Mouse (Mus musculus) spleen, adult 2 months (tissue): Measurements from ENCODE around the gene Gm38392. TPM values are rescaled to one million over a fixed set of nuclear protein-coding genes. Genes with fewer than 3 reads are reported as not detected.
"Not testable (repeated sequence)": the region's sequence is repeated elsewhere in the genome, so short reads cannot be mapped to it uniquely, and the experiment has no call there.

Source experiments
- DNase-seq, 2 experiments: peaks; one replicate each; pipeline versions ENCODE4 v3.0.0 to v3.0.0-alpha.2; 2012 to 2021; ENCODE audit warnings: low spot score in 2 of 2, low read depth in 1 of 2
- H3K27ac ChIP-seq: fragments of 200-500 bp; 2 replicates; pipeline ENCODE4 v1.5.1; 2012; ENCODE audit warnings: low read length, inconsistent platforms; ENCODE audit not compliant: insufficient read depth
- H3K27me3 ChIP-seq: fragments of 200-500 bp; 2 replicates; pipeline ENCODE4 v1.6.1; 2012; ENCODE audit warnings: mild to moderate bottlenecking, moderate library complexity, low read length, inconsistent platforms; ENCODE audit not compliant: control insufficient read depth, insufficient read depth
- H3K36me3 ChIP-seq: fragments of 200-500 bp; 2 replicates; pipeline ENCODE4 v1.6.1; 2012; ENCODE audit warnings: mild to moderate bottlenecking, low read length, inconsistent platforms; ENCODE audit not compliant: control insufficient read depth, insufficient read depth
- H3K4me1 ChIP-seq: fragments of 200-500 bp; 2 replicates; pipeline ENCODE4 v1.6.1; 2011; ENCODE audit warnings: inconsistent platforms; ENCODE audit not compliant: control insufficient read depth, insufficient read depth, insufficient read length
- H3K4me3 ChIP-seq: fragments of 200-500 bp; 2 replicates; pipeline ENCODE4 v1.5.1; 2011; ENCODE audit warnings: mild to moderate bottlenecking, inconsistent platforms; ENCODE audit not compliant: insufficient read depth, insufficient read length; ENCODE audit errors: extremely low read depth
- CTCF ChIP-seq: fragments of 200-500 bp; IDR thresholded peaks from 2 replicates; pipeline ENCODE4 v1.5.1; 2011; ENCODE audit warnings: mild to moderate bottlenecking, inconsistent platforms; ENCODE audit not compliant: insufficient read depth, insufficient read length, insufficient replicate concordance; ENCODE audit errors: extremely low read depth
- POLR2A ChIP-seq: fragments of 200-500 bp; IDR thresholded peaks from 2 replicates; pipeline ENCODE4 v1.6.1; 2011; ENCODE audit warnings: low read depth, low read length, inconsistent platforms
- WGBS: fragments of 180-500 bp; shearing (Covaris S2); methylation state at CpG from one replicate; pipeline ENCODE4 v1.1.7; 2018; 5-methylcytosine and 5-hydroxymethylcytosine counted together
- polyA plus RNA-seq: library from polyadenylated mRNA; depleted of rRNA; stranded (reverse); fragments of >200 nt; gene quantifications from 2 replicates; pipeline ENCODE4 v1.2.3, GENCODE M21; 2012

Gm38392 gene
- polyA plus RNA-seq, 1 experiment = not detected

DNA sequence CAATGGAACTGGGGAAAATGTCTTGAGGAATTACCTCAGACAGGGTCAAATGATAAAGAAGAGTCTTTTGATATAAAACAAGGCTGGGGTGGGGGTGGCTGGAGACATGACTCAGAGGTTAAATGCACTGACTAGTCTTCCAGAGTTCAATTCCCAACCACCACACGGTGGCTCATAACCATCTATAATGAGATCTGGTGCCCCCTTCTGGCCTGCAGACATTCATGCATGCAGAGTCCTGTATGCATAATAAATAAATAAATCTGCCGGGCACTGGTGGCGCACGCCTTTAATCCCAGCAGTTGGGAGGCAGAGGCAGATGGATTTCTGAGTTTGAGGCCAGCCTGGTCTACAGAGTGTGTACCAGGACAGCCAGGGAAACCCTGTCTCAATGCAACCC is 5.0 kb upstream of the Gm38392 start:
- DNase-seq = peak; percentile 11 to 12
- no peak for TF ChIP-seq POLR2A
- TF ChIP-seq CTCF = no peak
- H3K27ac ChIP-seq = no peak overlapping the region
- no peaks in the 10 kb centered on the region for H3K4me1 ChIP-seq
- no peaks in the 10 kb centered on the region for H3K27me3 ChIP-seq
- no peak overlapping the region for H3K4me3 ChIP-seq
- 54% methylated on average over 4 of the region's 4 CpGs for WGBS
- H3K36me3 ChIP-seq = no peaks in the 10 kb centered on the region; the same call in 1 of the 2 replicates

DNA sequence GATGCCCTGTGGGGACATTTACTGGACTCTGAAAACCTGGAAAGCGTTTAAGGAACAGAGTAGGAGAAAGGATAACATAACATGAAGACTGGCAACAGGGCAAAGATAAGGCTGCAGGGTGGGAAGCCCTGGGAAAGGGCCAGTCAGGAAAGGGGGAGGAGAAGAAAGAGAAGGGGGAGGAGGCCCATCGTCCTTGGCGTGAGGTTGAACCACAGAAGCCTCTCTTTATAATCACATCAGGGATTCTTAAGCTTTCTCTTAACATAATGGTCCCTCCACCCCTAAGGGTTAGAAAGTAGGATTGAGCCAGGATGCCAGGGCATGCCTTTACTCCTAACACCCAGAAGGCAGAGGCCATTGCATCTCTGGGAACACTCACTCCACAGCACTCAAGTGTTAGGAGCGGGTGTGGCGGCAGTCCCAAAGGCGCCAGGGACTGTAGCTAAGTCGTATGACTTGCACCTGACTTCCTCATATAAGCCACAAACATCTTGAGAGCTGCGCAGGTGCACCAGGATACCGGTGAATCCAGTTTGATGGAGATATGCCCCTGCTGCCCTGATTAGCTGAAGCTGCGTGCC is 1.2 kb upstream of the Gm38392 start:
- not testable (repeated sequence) for H3K27ac ChIP-seq, H3K36me3 ChIP-seq, H3K4me1 ChIP-seq, H3K4me3 ChIP-seq, DNase-seq, H3K27me3 ChIP-seq
- 81% methylated on average over 8 of the region's 10 CpGs for WGBS

DNA sequence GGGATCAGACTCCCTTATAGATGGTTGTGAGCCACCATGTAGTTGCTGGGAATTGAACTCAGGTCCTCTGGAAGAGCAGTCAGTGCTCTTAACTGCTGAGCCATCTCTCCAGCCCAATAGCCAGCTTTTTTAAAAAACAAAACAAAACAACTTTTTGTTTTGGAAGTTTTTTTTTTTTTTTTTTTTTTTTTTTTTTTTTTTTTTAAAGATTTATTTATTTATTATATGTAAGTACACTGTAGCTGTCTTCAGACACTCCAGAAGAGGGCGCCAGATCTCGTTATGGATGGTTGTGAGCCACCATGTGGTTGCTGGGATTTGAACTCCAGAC is 1.5 kb downstream of the Gm38392 start:
- not testable (repeated sequence) for H3K4me3 ChIP-seq, DNase-seq, H3K36me3 ChIP-seq, H3K4me1 ChIP-seq, H3K27me3 ChIP-seq, H3K27ac ChIP-seq
- 93% methylated on average over 2 of the region's 2 CpGs for WGBS

DNA sequence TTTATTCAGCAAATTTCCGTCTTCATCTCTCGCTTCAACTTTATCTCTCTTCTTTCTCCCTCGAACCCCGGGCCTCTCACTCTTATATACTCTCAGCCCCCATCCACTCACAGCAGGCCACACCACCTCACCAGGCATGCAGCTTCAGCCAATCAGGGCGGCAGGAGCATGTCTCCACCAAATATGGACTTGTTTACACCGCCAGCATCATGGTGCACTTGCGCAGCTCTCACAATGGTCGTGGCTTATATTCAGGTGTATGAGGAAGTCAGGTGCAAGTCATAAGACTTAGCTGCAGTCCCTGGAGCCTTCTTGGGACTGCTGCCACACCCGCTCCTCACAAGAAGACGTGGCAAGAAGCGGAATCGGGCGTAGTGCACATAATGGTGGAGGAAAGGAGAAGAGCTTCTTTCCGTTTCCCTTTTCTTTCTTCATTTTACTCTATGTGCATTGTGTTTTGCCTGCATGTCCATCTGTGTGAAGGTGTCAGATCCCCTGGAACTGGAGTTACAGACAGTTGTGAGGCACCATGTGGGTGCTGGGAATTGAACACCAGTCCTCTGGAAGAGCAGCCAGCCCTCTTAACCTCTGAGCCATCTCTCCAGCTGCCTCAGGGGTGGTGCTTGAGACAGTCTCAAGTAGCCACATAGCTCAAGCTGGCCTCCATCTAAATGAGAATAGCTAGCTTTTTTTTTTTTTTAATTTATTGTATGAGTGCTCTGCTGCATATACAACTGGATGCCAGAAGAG is 2.0 kb downstream of the Gm38392 start:
- H3K4me3 ChIP-seq, H3K36me3 ChIP-seq: not testable (repeated sequence)
- 92% methylated on average over 14 of the region's 14 CpGs for WGBS

DNA sequence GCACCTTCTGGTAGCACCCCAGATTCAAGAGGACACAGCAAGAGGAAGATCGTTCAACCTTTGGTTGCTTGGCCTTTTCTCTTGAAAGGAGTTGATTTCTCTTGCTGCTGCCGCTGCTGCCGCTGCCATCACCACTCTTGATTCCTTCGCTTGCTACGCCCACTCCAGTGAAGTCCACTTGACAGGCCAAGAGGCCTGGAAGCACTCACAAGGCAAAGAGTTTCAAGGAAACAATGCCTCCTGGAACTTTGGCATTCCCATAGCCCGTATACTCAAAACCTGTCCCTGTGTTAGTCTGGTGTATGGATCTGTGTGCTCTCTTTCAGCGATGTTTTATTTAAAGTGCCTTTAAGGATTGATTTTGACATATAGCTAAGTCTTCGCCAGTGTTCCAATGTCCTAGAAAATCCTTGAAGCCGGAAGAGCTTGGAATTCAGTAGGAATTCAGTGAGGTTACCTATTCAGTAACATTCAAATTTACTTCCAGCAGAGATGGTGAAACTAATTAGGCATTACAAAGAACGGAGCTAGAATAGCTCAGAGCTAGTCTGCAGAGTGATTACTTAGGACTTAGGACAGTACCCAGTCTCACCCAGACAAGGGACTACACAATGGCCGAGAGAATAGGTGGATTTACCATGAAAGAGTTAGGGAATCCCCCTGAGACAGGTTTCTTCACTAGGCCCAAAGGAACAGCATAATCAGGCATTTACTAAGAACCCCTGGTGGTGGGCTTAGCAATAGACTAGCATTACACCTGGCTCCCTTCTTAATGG is 5.7 kb downstream of the Gm38392 start:
- H3K27me3 ChIP-seq, H3K36me3 ChIP-seq, H3K27ac ChIP-seq, H3K4me3 ChIP-seq, DNase-seq, H3K4me1 ChIP-seq: not testable (repeated sequence)
- 87% methylated on average over 11 of the region's 11 CpGs for WGBS

More for the DNA sequence above, 2.0 kb downstream of the Gm38392 start:
- not testable (repeated sequence) for H3K4me1 ChIP-seq, DNase-seq, H3K27ac ChIP-seq, H3K27me3 ChIP-seq

DNA sequence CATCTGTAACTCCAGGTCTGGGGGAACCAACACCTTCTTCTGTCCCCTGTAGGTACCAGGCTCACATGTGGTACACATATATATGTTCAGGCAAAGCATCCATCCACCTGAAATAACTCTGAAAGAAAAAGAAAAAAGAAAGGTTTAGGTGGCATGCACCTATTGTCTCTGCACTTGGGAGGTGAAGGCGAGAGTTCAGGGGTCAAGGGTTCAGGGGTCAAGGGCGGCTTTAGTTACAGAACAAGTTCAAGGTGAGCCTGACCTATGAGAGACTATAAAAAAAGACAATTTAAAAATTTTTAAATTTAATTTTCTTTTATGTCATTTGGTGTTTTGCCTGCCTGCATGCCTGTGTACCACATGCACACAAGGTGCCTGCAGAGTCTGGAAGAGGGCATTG is 7.0 kb downstream of the Gm38392 start:
- WGBS = 91% methylated on average over 2 of the region's 2 CpGs
- no peak overlapping the region for H3K4me3 ChIP-seq
- H3K27me3 ChIP-seq = no peaks in the 10 kb centered on the region
- no peak for DNase-seq
- TF ChIP-seq CTCF (no peak), POLR2A (no peak)
- H3K4me1 ChIP-seq = no peaks in the 10 kb centered on the region
- no peaks in the 10 kb centered on the region for H3K36me3 ChIP-seq
- H3K27ac ChIP-seq = no peak overlapping the region

DNA sequence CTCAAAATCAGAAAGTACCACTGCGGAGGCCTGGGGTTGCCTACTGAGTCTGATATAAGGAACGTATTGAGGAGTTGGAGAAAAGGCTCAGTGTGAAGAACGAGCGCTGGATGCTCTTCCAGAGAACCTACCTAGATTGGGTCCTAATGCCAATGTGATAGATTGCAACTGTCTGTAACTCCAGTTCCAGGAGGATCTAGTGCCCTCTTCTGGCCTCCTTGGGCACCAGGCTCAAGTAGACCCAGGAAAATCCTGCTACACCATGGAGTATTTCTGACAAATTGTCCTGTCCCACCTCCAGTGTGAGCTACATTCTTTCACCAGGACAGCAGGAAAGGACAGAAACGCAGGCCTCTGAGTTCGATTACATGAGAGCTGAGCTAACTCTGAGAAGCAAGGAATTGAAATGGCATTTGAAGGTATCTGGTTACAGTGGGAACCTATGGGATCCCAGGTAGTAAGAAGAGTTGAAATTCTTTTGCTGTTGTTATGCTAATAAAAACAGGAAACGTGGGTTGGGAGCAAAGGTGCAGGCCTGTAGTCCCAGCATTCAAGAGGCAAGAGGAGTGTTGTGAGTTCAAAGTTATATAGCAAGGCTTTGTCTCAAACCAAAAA is 10.4 kb downstream of the Gm38392 start:
- TF ChIP-seq POLR2A (no peak), CTCF (no peak)
- Histone ChIP-seq H3K4me1 (no peaks in the 10 kb centered on the region), H3K27me3 (no peaks in the 10 kb centered on the region), H3K4me3 (no peak overlapping the region), H3K36me3 (no peaks in the 10 kb centered on the region), H3K27ac (no peak overlapping the region)
- 64% methylated on average over 7 of the region's 7 CpGs for WGBS
- DNase-seq = no peak
